Comparison of ENCODE assay signal across 14 mouse cellular contexts in the genomic region with DNA sequence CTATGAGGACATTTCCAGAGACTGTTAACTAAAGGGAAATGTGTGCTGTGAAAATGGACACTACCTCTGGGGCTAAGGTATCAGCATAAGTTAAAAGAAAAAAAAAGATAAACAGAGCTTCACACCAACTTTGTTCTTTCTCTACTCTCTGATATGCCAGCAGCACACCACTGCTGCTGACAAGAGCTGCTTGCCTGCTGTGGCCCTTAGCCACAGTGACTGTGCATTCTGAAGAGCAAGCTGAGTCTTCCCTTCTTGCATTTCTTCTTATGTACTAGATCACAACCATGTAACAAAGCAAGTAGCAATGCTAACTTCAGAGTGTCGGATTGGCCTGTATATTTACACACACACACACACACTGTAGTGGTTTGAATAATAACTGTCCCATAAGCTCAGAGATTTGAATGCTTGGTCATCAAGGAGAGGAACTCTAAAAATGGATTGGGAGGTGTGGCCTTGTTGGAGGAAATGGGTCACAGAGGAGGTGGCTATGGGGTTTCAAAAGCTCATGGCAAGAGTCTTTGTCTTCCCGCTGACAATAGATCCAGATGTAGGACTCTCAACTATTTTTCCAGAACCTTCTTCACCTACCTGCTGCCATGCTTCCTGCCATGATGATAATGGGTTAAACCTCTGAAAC.
"Had no signal": no experiment of that assay in that cellular context is flagged by ENCODE, and none has a peak within 500 bp of the region (broad histone marks: within the 10 kb centered on the region; RNA-seq: fewer than 3 reads in every experiment).

No protein-coding gene starts in this region.

- ATAC-seq: midbrain, embryonic 13.5 days; midbrain, embryonic 15.5 days had no signal

- H3K4me3 ChIP-seq: midbrain, embryonic 13.5 days; midbrain, embryonic 15.5 days; neural tube, embryonic 12.5 days had no signal

- DNase-seq: lung, adult 18-20 months; lung, embryonic 14.5 days; lung, postnatal 10 days; lung, postnatal 36 days; right cerebral cortex, adult 18-20 months; right cerebral cortex, postnatal 25 days; right cerebral cortex, postnatal 4 days; spleen, adult 18-20 months; thymus, adult 18-20 months; thymus, postnatal 14 days; thymus, postnatal 36 days had no signal

- H3K36me3 ChIP-seq: midbrain, embryonic 13.5 days; midbrain, embryonic 15.5 days; neural tube, embryonic 12.5 days had no signal

- H3K27me3 ChIP-seq: midbrain, embryonic 13.5 days; midbrain, embryonic 15.5 days; neural tube, embryonic 12.5 days had no signal

- H3K4me1 ChIP-seq: midbrain, embryonic 13.5 days; midbrain, embryonic 15.5 days; neural tube, embryonic 12.5 days had no signal

- H3K9me3 ChIP-seq: midbrain, embryonic 13.5 days; midbrain, embryonic 15.5 days; neural tube, embryonic 12.5 days had no signal
